Mouse (Mus musculus): ENCODE results near the gene Tmem220.

Tmem220 gene

DNA sequence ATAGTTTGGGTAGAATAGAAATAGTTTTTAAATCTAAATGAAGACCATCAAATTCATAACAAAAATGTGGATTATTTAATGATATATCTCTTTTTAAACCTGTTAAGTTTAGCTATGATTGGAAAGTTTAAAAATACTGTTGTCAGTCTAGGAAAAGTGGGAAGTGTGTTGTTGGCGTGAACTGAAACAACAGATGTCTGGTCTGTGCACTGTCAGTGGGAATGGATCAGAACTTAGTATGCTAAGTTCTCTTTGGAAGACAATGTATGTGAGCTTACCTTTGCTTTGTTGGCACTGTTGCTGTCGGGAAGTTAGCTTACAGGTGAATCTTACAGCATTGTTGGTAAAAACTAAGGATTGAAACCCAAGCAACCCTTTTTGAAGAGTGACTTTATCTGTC is 36.4 kb downstream of the Tmem220 start:
- DNase-seq (ENCODE audit: low read depth, low spot score), result no peak

GRCm38 (mm10) chr11:67062726-67063125 is 37.8 kb downstream of the Tmem220 start:
- no peak for DNase-seq (ENCODE audit: low read depth, low spot score)

DNA sequence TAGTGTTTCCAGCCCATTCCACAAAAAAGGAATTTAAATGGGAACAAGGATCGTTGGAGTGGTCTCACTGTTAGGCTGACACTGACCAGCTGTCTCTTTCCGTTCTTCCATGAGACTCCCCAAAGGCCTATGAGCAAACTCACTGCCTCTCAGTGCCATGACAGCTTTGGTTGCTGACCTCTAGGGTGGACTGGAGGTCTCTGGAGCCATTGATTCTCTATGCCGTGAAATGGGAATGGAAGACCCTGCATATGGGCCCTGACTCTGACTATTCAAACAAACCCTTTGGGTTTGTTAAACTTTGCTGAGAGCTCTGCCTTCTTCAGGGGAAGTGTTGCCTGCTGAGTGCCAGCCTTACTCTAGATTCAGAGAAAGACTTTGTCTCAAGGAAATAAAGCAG is 42.8 kb downstream of the Tmem220 start:
- DNase-seq (ENCODE audit: low read depth, low spot score), result no peak

- no peak for DNase-seq (ENCODE audit: low read depth, low spot score)
Measured at GRCm38 (mm10) chr11:67072615-67073130, 47.7 kb downstream of the Tmem220 start.

DNA sequence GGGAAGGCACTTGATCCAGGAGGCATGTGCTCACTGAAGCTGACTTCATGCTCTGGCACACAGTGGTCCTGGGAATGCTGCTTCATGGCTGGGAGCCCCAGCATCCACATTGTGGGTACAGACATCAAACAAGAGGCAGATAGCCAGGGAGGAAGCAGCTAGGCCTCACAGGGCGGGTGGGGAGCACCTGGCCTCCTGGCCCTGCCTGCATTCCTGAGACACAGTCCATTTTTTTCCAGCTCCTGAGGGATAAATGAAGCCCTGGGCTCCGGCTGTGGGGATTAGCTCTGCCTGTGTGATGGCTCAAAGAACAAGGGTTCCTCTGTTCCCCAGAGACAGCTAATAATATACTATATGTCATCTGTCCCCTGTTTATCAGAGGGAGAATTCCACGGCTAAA is 50.1 kb downstream of the Tmem220 start:
- no peak for DNase-seq (ENCODE audit: low read depth, low spot score)

- DNase-seq (ENCODE audit: low read depth, low spot score), result no peak
Measured at GRCm38 (mm10) chr11:67076781-67077180, 51.8 kb downstream of the Tmem220 start.

DNA sequence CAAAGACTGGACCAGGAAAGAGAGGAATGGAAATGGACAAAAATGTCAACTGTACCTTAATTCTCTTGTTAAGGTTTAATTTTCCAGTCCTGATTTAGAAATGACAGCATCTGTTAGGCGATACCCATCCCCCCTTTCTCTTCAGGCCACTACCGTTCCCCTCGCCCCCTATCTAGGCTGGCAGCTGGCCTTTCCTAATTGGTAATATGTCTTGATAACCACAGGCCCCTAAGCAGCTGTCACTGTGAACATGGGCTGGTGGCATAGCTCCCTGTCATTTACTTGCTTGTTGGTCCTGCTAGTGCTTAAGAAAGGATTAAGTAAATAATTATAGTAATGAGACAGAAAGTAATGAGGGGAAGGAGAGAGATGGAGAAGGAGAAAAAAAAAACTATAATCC is 52.5 kb downstream of the Tmem220 start:
- no peak for DNase-seq (ENCODE audit: low read depth, low spot score)

DNA sequence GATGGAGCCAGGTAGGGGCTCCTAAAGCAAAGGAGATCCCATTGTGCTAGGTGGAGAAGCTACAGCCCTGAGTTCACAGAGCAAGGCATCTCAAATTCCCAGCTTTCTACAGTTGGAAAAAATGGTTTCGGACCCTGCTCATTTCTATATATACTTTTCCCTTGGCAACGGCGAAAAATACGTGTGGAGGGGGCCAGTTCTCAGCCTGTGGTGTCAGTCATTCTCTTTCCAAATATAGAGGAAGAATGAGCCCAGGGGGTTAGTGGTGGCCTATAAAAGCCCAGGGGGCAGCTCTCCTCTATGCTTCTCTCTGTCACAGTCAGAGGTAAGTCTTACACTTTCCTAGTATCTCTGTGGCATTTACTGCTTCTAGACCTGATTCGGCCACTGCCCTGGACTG is 53.0 kb downstream of the Tmem220 start, which contains the start of gene Myh3:
Gene Myh3, plus strand, starts transcription at position 301 of the 400 bp plus-strand sequence.
- DNase-seq (ENCODE audit: low read depth, low spot score), result no peak

DNA sequence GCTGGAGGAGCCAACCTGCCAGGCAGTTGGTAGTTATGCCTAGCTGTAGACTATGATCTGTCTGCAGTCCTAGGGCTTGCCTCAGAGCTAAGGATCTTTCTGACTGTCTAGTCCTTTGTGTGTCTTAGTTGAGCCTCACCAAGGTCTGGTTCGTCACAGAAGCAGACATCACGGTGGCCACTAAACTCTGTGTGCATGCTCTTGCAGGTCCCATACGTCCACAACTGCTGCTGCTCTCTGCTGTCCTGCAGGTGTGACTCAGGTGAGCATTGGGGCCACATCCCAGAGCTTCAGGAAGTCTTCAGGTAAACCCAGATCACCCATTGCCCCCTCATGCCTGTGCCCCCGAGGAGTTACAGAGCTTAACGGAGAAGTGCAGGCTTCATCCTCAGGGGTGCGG is 53.9 kb downstream of the Tmem220 start:
- no peak for DNase-seq (ENCODE audit: low read depth, low spot score)

GRCm38 (mm10) chr11:67079740-67080139 is 54.8 kb downstream of the Tmem220 start:
- DNase-seq (ENCODE audit: low read depth, low spot score), result no peak

DNA sequence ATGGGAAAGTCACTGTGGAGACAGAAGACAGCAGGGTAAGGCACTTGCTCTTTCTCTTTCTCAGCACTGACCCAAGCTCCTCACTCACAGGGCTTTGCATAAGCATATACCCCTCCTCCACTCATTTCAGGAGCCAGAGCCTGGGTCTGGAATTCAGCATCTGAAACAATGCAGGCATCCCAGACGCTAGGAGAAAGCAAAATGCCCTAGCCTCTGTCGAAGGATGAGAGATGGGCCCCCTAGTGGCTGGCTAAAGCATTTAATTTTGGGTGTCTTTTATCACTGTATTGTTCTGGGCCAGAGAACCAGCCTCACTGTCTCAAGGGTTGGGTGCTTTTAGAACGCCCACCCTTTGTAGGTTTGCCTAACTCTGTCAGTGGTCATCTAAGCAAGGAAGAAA is 55.2 kb downstream of the Tmem220 start:
- peak; percentile 18 for DNase-seq (ENCODE audit: low read depth, low spot score)

DNA sequence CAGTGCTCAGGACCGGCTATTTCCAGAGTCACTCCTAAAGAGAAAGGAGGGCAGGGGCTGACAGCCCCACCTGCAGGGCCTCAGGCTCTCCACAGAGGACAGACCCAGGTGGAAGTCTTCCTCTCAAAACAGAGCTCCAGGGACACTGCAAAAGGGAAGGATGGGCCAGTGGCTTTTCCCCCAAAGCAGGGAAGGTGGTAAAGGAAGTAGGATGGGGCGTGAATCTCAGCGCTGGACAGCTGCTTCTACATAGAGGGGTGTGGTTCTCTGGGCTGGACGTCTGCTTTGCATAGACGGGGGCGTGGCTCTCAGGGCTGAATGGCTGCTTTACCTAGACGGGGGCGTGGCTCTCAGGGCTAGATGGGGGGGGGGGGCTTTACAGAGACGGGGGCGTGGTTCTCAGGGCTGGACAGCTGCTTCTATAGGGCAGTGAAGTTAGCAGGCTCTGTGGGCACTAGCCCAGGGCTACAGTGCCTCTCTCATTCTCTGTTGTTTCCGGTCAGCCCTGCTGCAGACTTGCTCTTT is 56.2 kb downstream of the Tmem220 start:
- DNase-seq (ENCODE audit: low read depth, low spot score), result no peak

DNA sequence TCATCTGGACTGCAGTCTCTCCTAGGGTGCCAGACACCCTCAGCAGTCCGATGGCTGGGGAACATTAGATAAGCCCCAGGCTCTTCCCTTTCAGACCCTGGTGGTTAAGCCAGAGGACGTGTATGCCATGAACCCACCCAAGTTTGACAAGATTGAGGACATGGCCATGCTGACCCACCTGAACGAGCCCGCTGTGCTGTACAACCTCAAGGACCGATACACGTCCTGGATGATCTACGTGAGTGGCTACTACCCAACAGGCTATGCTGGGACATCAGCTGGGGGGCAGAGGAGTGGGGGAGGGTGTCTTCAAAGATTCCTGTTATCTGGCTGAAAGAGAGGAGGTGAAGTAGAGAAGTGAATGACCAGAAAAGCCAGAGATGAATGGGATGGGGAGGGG is 57.2 kb downstream of the Tmem220 start:
- DNase-seq (ENCODE audit: low read depth, low spot score), result no peak

DNA sequence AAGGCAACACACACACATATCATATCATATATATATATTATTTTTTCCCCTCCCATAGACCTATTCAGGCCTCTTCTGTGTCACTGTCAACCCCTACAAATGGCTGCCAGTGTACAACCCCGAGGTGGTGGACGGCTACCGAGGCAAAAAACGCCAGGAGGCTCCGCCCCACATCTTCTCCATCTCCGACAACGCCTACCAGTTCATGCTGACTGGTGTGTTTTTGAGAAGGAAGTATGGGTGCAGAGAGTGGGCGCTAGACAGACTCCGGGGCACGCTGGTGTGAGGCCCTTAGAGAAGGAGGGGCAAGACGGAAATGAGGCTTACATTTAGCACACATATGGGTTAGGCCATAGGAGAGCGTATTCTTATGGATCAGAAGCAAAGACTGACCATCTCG is 57.8 kb downstream of the Tmem220 start:
- no peak for DNase-seq (ENCODE audit: low read depth, low spot score)

GRCm38 (mm10) chr11:67083239-67083638 is 58.3 kb downstream of the Tmem220 start:
- DNase-seq (ENCODE audit: low read depth, low spot score), result no peak

DNA sequence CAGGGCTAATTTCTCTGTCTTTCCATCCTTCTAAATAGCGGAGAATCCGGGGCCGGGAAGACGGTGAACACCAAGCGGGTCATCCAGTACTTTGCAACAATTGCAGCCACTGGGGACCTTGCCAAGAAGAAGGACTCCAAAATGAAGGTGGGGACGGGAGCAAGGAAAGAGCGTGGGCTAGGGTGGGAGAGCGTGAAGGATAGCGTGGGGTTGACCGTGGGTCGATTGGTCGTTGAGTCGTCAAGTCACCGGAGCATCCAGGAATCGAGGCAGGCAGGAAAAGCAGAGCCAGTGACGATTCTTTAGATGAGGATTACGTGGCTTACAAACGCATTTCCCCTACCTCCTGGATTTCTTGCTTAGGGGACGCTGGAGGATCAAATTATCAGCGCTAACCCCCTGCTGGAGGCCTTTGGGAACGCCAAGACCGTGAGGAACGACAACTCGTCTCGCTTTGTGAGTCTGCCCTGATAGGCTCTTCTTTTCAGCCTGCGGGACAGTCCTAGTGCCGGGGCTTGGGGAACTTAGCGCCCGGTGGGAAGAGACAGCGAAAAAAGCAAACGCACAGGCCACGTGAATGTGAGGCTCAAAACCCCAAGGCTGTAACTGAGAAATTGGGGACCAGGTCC is 58.9 kb downstream of the Tmem220 start:
- DNase-seq (ENCODE audit: low read depth, low spot score), result no peak
